Mouse (Mus musculus) E14TG2a.4 (cell line): ENCODE results near the gene Med16.

Experiments
- H3K27me3 ChIP-seq: 2 replicates; pipeline ENCODE4 v1.6.1; 2014; ENCODE audit warnings: low read length, control low read depth; ENCODE audit not compliant: insufficient read depth
- H3K36me3 ChIP-seq: 2 replicates; pipeline ENCODE4 v1.6.1; 2014; ENCODE audit warnings: low read length, control low read depth; ENCODE audit not compliant: insufficient read depth
- H3K4me1 ChIP-seq: replicated peaks from 2 replicates; pipeline ENCODE4 v1.6.1; 2014; ENCODE audit warnings: low read depth, low read length, control low read depth
- H3K4me3 ChIP-seq: replicated peaks from 2 replicates; pipeline ENCODE4 v1.5.1; 2014; ENCODE audit warnings: mild to moderate bottlenecking, low read length
- H3K9me3 ChIP-seq: 2 replicates; pipeline ENCODE4 v1.6.1; 2014; ENCODE audit warnings: low read length, control low read depth
- CTCF ChIP-seq: conservative IDR thresholded peaks from 2 replicates; pipeline ENCODE4 v1.5.1; 2014; ENCODE audit warnings: low read length
- NANOG ChIP-seq: IDR thresholded peaks from 2 replicates; pipeline ENCODE4 v1.6.1; 2014; ENCODE audit warnings: borderline replicate concordance, low read length, mixed read lengths
- POU5F1 ChIP-seq: IDR thresholded peaks from 2 replicates; pipeline ENCODE4 v1.6.1; 2014; ENCODE audit warnings: low read length, borderline replicate concordance

The Med16 gene

GRCm38 (mm10) chr10:79916808-79917531, 8.2 kb upstream of the Med16 start, which contains the start of gene Kiss1r:
Kiss1r (plus strand) TSS chr10:79916971.
- TF ChIP-seq NANOG (no peak), POU5F1 (no peak), CTCF (no peak)
- Histone ChIP-seq H3K36me3 (peaks cover under 1% of the 10 kb centered on the region), H3K27me3 (peaks cover 46% of the 10 kb centered on the region), H3K9me3 (no peaks in the 10 kb centered on the region), H3K4me1 (peaks cover 74% of the 10 kb centered on the region), H3K4me3 (peak within 1 kb of the TSS; percentile 84)

GRCm38 (mm10) chr10:79916081-79916480, 7.4 kb upstream of the Med16 start:
- peaks cover 8% of the 10 kb centered on the region for H3K36me3 ChIP-seq
- H3K4me1 ChIP-seq = peaks cover 73% of the 10 kb centered on the region
- H3K4me3 ChIP-seq = peak overlapping the region; percentile 84
- H3K9me3 ChIP-seq = no peaks in the 10 kb centered on the region
- peaks cover 38% of the 10 kb centered on the region for H3K27me3 ChIP-seq
- TF ChIP-seq CTCF (no peak), POU5F1 (no peak), NANOG (no peak)

GRCm38 (mm10) chr10:79914948-79915596, 6.3 kb upstream of the Med16 start:
- Histone ChIP-seq H3K4me1 (peaks cover 65% of the 10 kb centered on the region), H3K9me3 (no peaks in the 10 kb centered on the region), H3K27me3 (peaks cover 27% of the 10 kb centered on the region), H3K36me3 (peaks cover 15% of the 10 kb centered on the region), H3K4me3 (no peak overlapping the region)
- no peak for TF ChIP-seq POU5F1
- TF ChIP-seq NANOG = no peak
- TF ChIP-seq CTCF = no peak

- TF ChIP-seq NANOG = no peak
- no peak for TF ChIP-seq CTCF
- no peak for TF ChIP-seq POU5F1
- Histone ChIP-seq H3K27me3 (peaks cover 23% of the 10 kb centered on the region), H3K9me3 (no peaks in the 10 kb centered on the region), H3K4me3 (no peak overlapping the region), H3K4me1 (peaks cover 65% of the 10 kb centered on the region), H3K36me3 (peaks cover 15% of the 10 kb centered on the region)
Measured at GRCm38 (mm10) chr10:79914131-79914947, 5.6 kb upstream of the Med16 start.

- Histone ChIP-seq H3K4me1 (peaks cover 53% of the 10 kb centered on the region), H3K9me3 (no peaks in the 10 kb centered on the region), H3K4me3 (no peak overlapping the region; the same call in 1 of the 2 replicates), H3K27me3 (peaks cover 4% of the 10 kb centered on the region), H3K36me3 (peaks cover 15% of the 10 kb centered on the region)
- no peak for TF ChIP-seq CTCF
- no peak for TF ChIP-seq POU5F1
- no peak for TF ChIP-seq NANOG
Measured at GRCm38 (mm10) chr10:79912412-79912811, 3.7 kb upstream of the Med16 start.

- Histone ChIP-seq H3K9me3 (no peaks in the 10 kb centered on the region), H3K4me1 (peaks cover 49% of the 10 kb centered on the region), H3K27me3 (no peaks in the 10 kb centered on the region), H3K36me3 (peaks cover 32% of the 10 kb centered on the region), H3K4me3 (no peak within 1 kb of the TSS)
- TF ChIP-seq CTCF (no peak), POU5F1 (no peak), NANOG (no peak)
Measured at GRCm38 (mm10) chr10:79910556-79910955, 1.8 kb upstream of the Med16 start, which contains the start of gene Gm26602. Gm26602 (plus strand) TSS chr10:79910856.

GRCm38 (mm10) chr10:79909092-79909922, 584 bp upstream of the Med16 start:
- TF ChIP-seq CTCF (no peak), NANOG (no peak), POU5F1 (no peak)
- H3K36me3 ChIP-seq = peaks cover 42% of the 10 kb centered on the region
- H3K4me1 ChIP-seq = peaks cover 42% of the 10 kb centered on the region
- no peaks in the 10 kb centered on the region for H3K9me3 ChIP-seq
- peak overlapping the region; percentile 94 for H3K4me3 ChIP-seq
- H3K27me3 ChIP-seq = no peaks in the 10 kb centered on the region

- H3K36me3 ChIP-seq = peaks cover 57% of the 10 kb centered on the region
- no peak for TF ChIP-seq NANOG
- TF ChIP-seq CTCF = no peak
- no peak for TF ChIP-seq POU5F1
- no peaks in the 10 kb centered on the region for H3K27me3 ChIP-seq
- H3K4me3 ChIP-seq = peak overlapping the region; percentile 94; the same call in 1 of the 2 replicates
- H3K9me3 ChIP-seq = no peaks in the 10 kb centered on the region
- peaks cover 46% of the 10 kb centered on the region for H3K4me1 ChIP-seq
Measured at GRCm38 (mm10) chr10:79907415-79907814, 1.3 kb downstream of the Med16 start.
